Mouse (Mus musculus) embryo, embryonic 10.5 days (tissue): ENCODE measurements around the gene Myh3.

Experiments
- DNase-seq: peaks from one replicate; pipeline ENCODE4 v3.0.0-alpha.2; 2015; ENCODE audit warnings: low spot score

The Myh3 gene

DNA sequence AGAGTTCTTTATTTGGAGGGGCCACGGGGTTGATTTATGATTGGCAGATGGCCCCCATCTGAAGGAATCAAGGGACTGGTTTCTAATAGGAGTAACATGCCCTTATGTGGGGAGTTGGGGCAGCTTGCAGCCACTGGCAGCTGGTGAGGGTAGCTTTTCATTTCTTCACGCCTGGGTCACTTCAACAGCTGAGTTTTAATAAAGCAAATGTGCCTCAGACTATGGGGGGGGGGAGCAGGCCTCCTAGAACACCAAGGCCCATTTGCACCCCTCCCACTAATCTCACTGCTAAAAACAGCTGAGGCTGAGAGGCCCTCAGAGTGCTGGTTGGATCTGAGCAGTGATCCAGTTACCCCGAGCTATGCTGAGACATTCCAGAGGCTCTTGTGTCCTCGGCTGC lies 27.6 kb downstream of the Myh3 start:
- no peak for DNase-seq

- DNase-seq = no peak
These were observed 28.9 kb downstream of the Myh3 start for GRCm38 (mm10) chr11:67106973-67107372.

- DNase-seq = peak; percentile 83
These were observed 32.3 kb downstream of the Myh3 start for GRCm38 (mm10) chr11:67110168-67110948.

DNA sequence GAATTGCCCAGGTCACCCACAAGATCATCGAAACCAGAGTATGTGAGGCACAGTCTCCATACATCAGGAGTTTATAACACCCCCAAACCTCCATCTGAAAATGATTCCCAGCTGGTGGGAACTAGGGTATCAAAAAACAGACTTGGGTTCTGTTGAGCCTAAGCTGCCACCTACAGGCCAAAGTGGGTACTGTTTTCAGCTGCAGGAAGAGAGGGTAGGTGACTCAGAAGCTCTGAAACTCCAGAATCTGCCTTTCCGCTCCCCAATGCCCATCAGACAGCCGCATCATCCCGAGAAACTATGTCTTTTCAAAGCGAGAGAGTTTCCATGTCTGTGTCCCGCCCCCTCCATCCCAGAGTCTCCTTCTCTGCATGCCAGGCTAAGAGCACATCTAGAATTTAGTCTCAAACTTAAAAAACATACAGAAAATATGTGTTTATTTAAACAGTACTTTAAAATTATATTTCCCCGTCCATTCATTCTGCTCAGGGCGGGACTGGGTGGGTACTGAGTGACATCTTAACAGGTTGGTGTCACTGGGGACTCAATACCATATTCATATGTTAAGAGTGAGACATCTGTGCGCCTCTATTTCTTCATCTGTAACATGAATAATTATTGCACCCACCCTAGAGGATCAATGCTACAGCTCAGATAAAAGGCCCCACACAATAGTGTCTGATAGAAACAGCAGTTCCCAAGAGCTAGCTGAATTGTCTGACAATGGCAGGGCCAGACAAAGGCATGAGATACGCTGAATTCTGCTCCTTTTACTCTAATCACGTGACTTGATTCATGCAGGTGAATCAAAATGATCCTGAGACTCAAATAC lies 34.1 kb downstream of the Myh3 start:
- peak; percentile 87 for DNase-seq

GRCm38 (mm10) chr11:67112851-67113202 lies 34.7 kb downstream of the Myh3 start:
- peak; percentile 89 for DNase-seq

GRCm38 (mm10) chr11:67113381-67113780 lies 35.3 kb downstream of the Myh3 start:
- DNase-seq = no peak

DNA sequence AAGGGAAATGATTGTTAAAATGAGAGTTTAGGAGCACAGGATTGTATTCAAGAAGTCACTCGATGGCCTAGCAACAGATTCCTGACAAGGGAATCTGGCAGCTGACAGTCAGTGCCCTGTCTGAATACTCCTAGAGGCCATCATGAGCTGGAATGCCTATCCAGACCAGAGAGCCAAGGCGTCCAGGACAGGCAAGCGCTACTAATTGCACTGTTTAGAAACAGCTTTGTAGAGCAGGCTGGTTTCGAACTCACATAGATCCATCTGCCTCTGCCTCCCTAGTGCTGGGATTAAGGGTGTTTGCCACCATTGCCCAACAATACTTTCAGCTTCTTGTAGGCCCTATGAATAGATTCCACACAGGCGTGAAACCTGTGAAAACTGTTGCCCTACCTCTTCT lies 36.2 kb downstream of the Myh3 start:
- DNase-seq = no peak

DNA sequence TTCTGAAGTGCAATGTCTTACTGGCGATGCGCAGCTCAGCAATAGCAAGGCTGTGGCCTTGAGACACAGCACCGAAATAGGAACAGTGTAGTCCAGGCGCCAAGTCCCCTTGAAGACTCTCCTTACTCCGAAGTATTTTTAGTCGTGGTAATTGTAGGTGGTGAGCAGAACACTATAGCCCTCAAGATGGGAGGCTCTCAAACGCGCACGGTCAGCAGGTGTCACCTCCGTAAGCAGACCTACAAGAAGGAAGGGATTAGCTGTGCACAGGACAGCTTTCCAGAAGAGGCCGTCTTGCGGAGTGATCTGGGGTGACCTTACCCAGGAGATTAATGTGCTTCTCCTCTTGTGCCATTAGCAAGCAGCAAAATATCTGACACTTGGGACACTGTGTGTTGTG lies 36.8 kb downstream of the Myh3 start:
- DNase-seq = no peak

- no peak for DNase-seq
These were observed 38.6 kb downstream of the Myh3 start for GRCm38 (mm10) chr11:67116725-67117124.

DNA sequence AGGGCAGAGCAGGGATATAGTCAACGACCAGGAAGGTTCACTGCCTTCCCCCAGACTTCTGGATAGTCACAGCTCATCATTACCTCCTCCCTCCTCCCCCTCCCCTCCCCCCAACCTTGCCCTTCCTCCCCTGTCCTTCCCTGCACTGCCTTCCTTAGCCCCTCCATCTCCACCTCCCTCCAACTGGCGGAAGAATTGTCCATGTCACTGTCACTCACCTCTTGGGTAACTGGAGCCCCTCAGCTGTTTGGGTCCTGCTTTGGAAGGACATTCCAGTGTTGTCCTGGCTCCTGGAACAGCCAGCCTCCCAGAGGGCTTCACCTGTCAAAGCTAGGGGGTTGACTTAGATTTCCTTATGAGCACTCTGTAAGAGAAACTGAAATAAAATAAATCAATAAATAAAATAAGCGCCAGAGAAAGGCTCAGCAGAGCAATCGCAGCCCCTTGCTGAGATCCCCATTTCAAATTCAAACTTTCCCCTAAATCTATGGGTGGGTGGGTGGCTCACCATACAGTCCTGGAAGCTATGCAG lies 41.5 kb downstream of the Myh3 start:
- no peak for DNase-seq

- DNase-seq = no peak
These were observed 42.7 kb downstream of the Myh3 start for GRCm38 (mm10) chr11:67120697-67121294.

GRCm38 (mm10) chr11:67124943-67125342 lies 46.8 kb downstream of the Myh3 start:
- DNase-seq = no peak

DNA sequence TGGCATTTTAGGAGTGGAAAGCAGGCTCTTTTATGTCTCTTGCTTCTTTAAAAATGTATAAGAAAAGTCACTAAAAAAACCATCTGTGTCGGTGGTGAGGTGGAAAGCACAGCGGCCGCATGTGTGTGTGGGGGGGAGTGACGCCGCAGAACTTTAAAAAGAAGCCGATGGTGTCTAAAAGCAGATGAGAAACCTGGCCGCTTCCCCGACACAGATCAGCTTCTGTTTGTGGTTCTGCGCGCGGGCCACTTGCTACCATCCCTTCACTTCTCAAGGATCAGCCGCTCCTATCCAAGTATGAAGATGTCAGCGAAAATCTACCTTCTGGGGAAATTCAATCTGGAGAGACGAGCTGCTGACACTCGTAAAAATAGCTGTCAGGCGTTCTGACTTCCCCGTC lies 47.3 kb downstream of the Myh3 start:
- DNase-seq = no peak

GRCm38 (mm10) chr11:67133526-67133925 lies 55.4 kb downstream of the Myh3 start:
- no peak for DNase-seq

GRCm38 (mm10) chr11:67134654-67135053 lies 56.6 kb downstream of the Myh3 start:
- DNase-seq = no peak

GRCm38 (mm10) chr11:67135532-67135931 lies 57.4 kb downstream of the Myh3 start:
- no peak for DNase-seq

DNA sequence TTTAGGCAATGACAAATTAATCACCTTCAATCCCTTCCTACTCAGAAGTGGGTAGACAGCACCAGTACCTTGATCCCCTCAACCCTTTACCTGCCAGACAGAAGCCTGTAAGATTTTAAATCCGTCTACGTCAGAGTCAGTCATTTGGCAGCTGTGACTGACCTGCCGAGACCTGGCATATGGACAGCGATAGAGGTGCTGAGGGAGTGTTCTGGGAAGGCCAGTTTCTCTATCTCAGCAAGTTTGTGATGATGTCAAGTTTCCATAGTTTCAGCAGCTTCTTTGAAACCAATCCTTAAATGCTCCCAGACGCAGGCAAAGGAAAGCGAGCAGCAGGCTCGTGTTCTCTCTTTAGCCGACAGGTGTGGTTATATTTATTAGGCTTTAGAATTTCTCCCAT lies 61.5 kb downstream of the Myh3 start:
- DNase-seq = no peak

DNA sequence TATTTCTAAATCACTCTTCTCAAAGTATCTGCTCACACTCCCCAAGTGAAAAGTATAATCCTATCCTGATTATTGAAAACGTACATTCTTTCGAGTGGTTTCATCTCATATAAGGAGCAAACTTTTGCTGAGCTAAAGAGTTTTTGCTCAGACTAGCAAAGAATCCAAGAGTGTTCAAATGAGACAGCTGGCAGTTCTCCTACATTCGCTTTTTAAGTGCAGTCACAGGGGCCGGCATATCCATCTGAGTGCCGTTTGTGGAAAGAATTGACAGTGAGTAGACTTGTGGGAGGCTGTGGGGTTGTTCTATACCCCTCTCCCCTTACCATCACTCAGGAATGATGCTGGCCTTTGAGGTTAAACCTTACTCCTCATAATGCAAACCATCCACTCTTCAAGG lies 62.1 kb downstream of the Myh3 start:
- no peak for DNase-seq

DNA sequence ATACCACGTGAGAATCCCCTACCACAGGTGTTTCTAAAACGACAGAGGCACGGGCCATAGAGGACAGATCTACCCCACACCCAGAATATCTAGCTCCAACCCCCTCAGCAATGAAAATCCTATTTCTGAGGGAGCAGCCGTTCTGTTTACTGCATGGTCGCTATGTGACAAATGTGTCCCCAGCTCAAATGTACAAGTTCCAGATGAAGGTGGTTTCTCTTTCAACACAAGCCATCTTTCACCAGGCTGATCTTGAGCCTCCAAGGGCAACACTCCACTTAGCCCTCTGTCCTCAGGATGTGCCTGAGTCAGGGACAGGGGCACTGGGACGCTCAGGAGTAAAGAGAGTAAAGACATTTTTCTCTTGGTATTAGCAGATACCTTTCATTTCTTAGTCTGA lies 62.9 kb downstream of the Myh3 start:
- no peak for DNase-seq

DNA sequence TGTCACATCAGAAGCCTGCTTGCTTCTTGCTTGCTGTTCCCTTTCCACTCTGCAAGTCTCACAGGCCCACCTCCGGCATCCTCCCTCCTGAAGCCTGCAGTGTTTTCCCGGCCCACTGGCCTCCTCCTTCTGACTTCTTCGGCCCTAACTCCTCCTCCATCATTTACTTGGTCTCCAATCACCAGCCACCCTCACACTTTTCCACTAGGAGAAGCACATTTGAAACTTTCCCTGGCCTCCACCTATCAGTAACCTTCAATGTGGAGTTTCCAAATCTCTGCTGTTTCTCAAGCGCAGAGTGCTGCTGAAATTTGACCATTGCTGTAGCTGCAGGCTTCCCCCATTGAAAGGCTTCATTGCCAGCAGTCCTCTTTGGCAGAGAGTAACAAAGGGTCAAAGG lies 63.9 kb downstream of the Myh3 start:
- no peak for DNase-seq

GRCm38 (mm10) chr11:67143065-67143464 lies 65.0 kb downstream of the Myh3 start:
- DNase-seq = no peak

- no peak for DNase-seq
These were observed 65.9 kb downstream of the Myh3 start for GRCm38 (mm10) chr11:67143863-67144498.
